Mouse (Mus musculus) heart, postnatal 0 days (tissue): ENCODE measurements at regions not wholly inside any gene's neighbourhood (a gene's known extent, or its start where the extent isn't known, plus 50 kb on each side); places are given as distances from the start of the nearest gene placed in this dataset.

ENCODE experiments used
- CTCF ChIP-seq: IDR thresholded peaks from 2 replicates; pipeline ENCODE4 v1.5.1; 2016; ENCODE audit warnings: antibody characterized with exemption, control low read depth, low read depth
- EP300 ChIP-seq: IDR thresholded peaks from 2 replicates; pipeline ENCODE4 v1.6.1; 2016; ENCODE audit warnings: antibody characterized with exemption, low read depth

GRCm38 (mm10) chr4:31655364-31656106 is 308.4 kb upstream of the Map3k7 start:
- TF ChIP-seq EP300 (no peak), CTCF (no peak)
